Mouse (Mus musculus) kidney, adult 2 months (tissue): ENCODE measurements around the gene Gm14403. TPM values are rescaled to one million over a fixed set of nuclear protein-coding genes. Genes with fewer than 3 reads are reported as not detected.
"Not testable (repeated sequence)": the region's sequence is repeated elsewhere in the genome, so short reads cannot be mapped to it uniquely, and the experiment has no call there.

Experiments used
- DNase-seq: peaks from one replicate; pipeline ENCODE4 v3.0.0; 2021
- H3K27ac ChIP-seq: fragments of 200-500 bp; 2 replicates; pipeline ENCODE4 v1.5.1; 2012; ENCODE audit warnings: low read depth, low read length, control low read depth, inconsistent platforms; ENCODE audit not compliant: insufficient read depth
- H3K27me3 ChIP-seq: fragments of 200-500 bp; replicated peaks from 2 replicates; pipeline ENCODE4 v1.6.1; 2012; ENCODE audit warnings: mild to moderate bottlenecking, moderate library complexity, low read length, inconsistent platforms; ENCODE audit not compliant: control insufficient read depth, insufficient read depth
- H3K36me3 ChIP-seq: fragments of 200-500 bp; 2 replicates; pipeline ENCODE4 v1.6.1; 2012; ENCODE audit warnings: mild to moderate bottlenecking, moderate library complexity, low read length, inconsistent platforms; ENCODE audit not compliant: control insufficient read depth, insufficient read depth
- H3K4me1 ChIP-seq: fragments of 200-500 bp; 2 replicates; pipeline ENCODE4 v1.6.1; 2011; ENCODE audit warnings: low read length; ENCODE audit not compliant: control insufficient read depth, insufficient read depth
- H3K4me3 ChIP-seq: fragments of 200-500 bp; 2 replicates; pipeline ENCODE4 v1.5.1; 2011; ENCODE audit warnings: mild to moderate bottlenecking, low read depth, low read length, control low read depth; ENCODE audit not compliant: insufficient read depth
- WGBS: fragments of 180-500 bp; shearing (Covaris S2); methylation state at CpG from one replicate; pipeline ENCODE4 v1.1.7; 2018; 5-methylcytosine and 5-hydroxymethylcytosine counted together
- polyA plus RNA-seq: library from polyadenylated mRNA; depleted of rRNA; stranded (reverse); fragments of >200 nt; gene quantifications from 2 replicates; pipeline ENCODE4 v1.2.3, GENCODE M21; 2012; rRNA removed

Gene Gm14403
- 2.7 and 3.1 TPM in 2 replicates for polyA plus RNA-seq

- not testable (repeated sequence) for H3K27ac ChIP-seq
- WGBS: 13% methylated on average over 7 of the region's 7 CpGs
- DNase-seq: peak; percentile 74
Measured at GRCm38 (mm10) chr2:177498067-177498466, at the start of gene Gm14403. Gene Gm14403, plus strand, starts transcription at chr2:177498215.

GRCm38 (mm10) chr2:177464676-177465075, 33.3 kb upstream of the Gm14403 start, which contains the start of gene Zfp970:
Gene Zfp970, plus strand, starts transcription at chr2:177464733.
- H3K4me3 ChIP-seq: peak within 1 kb of the TSS; percentile 49
- H3K27ac ChIP-seq, H3K36me3 ChIP-seq, H3K4me1 ChIP-seq, H3K27me3 ChIP-seq: not testable (repeated sequence)
- WGBS: 6% methylated on average over 8 of the region's 9 CpGs
- peak; percentile 53 for DNase-seq

More at GRCm38 (mm10) chr2:177498067-177498466, at the start of gene Gm14403:
- not testable (repeated sequence) for H3K4me1 ChIP-seq, H3K27me3 ChIP-seq, H3K36me3 ChIP-seq
- H3K4me3 ChIP-seq: peak within 1 kb of the TSS; percentile 65

- H3K27me3 ChIP-seq, H3K4me3 ChIP-seq, H3K36me3 ChIP-seq, H3K27ac ChIP-seq, DNase-seq, H3K4me1 ChIP-seq: not testable (repeated sequence)
Measured at GRCm38 (mm10) chr2:177468222-177468621, 29.8 kb upstream of the Gm14403 start.

- DNase-seq, H3K36me3 ChIP-seq, H3K27me3 ChIP-seq, H3K27ac ChIP-seq, H3K4me1 ChIP-seq, H3K4me3 ChIP-seq: not testable (repeated sequence)
- WGBS: 72% methylated on average over 7 of the region's 10 CpGs
Measured at GRCm38 (mm10) chr2:177472261-177472660, 25.8 kb upstream of the Gm14403 start.

- DNase-seq: peak; percentile 8
- not testable (repeated sequence) for H3K4me1 ChIP-seq, H3K4me3 ChIP-seq, H3K36me3 ChIP-seq, H3K27me3 ChIP-seq, H3K27ac ChIP-seq
- WGBS: 95% methylated on average over 1 of the region's 1 CpGs
Measured at GRCm38 (mm10) chr2:177481971-177482370, 16.0 kb upstream of the Gm14403 start.

- WGBS: 91% methylated on average over 11 of the region's 11 CpGs
- not testable (repeated sequence) for H3K27me3 ChIP-seq, H3K36me3 ChIP-seq, H3K4me3 ChIP-seq, H3K27ac ChIP-seq, H3K4me1 ChIP-seq
- peak; percentile 1 for DNase-seq
Measured at GRCm38 (mm10) chr2:177483238-177483948, 14.6 kb upstream of the Gm14403 start.

GRCm38 (mm10) chr2:177499182-177499581, 1.2 kb downstream of the Gm14403 start:
- not testable (repeated sequence) for H3K27me3 ChIP-seq, H3K36me3 ChIP-seq, DNase-seq, H3K4me1 ChIP-seq, H3K27ac ChIP-seq, H3K4me3 ChIP-seq
- 23% methylated on average over 1 of the region's 1 CpGs for WGBS

- not testable (repeated sequence) for DNase-seq, H3K4me3 ChIP-seq, H3K4me1 ChIP-seq, H3K27ac ChIP-seq, H3K27me3 ChIP-seq, H3K36me3 ChIP-seq
- WGBS: 97% methylated on average over 1 of the region's 1 CpGs
Measured at GRCm38 (mm10) chr2:177505211-177505719, 7.2 kb downstream of the Gm14403 start.

GRCm38 (mm10) chr2:177511381-177511780, 13.4 kb downstream of the Gm14403 start:
- not testable (repeated sequence) for H3K27me3 ChIP-seq, H3K4me3 ChIP-seq, DNase-seq, H3K4me1 ChIP-seq, H3K36me3 ChIP-seq, H3K27ac ChIP-seq
- 69% methylated on average over 4 of the region's 4 CpGs for WGBS

GRCm38 (mm10) chr2:177511972-177512371, 14.0 kb downstream of the Gm14403 start:
- 88% methylated on average over 3 of the region's 3 CpGs for WGBS
- not testable (repeated sequence) for H3K4me3 ChIP-seq, H3K27ac ChIP-seq, DNase-seq, H3K27me3 ChIP-seq, H3K4me1 ChIP-seq, H3K36me3 ChIP-seq

GRCm38 (mm10) chr2:177513991-177514479, 16.0 kb downstream of the Gm14403 start:
- not testable (repeated sequence) for H3K4me3 ChIP-seq, H3K27me3 ChIP-seq, H3K27ac ChIP-seq, DNase-seq, H3K36me3 ChIP-seq, H3K4me1 ChIP-seq
- 86% methylated on average over 4 of the region's 4 CpGs for WGBS
